Mouse (Mus musculus): Measurements from ENCODE around the gene Mgat5.

The Mgat5 gene

DNA sequence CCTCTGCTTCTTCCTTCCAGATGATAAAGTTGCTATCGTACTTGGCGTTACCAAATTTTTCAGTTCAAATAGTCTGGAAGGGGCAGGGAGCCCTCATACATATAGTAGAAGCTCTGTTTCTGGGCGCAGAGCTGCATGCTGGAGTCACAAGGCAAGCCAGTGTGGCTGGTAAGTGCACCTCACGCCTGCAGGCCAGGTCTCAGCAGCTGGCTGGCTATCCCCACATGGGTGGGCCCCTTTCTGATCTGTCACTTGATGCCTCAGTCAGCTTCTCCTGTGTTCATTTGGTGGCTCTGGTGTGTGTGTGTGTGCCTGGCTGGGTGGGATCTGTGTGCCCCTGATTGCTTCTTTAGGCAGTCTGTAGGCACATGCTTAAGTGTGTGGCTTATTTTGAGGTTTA is 12.8 kb downstream of the Mgat5 start:
- no peak for DNase-seq (ENCODE audit: low spot score in 2 of 2)

DNA sequence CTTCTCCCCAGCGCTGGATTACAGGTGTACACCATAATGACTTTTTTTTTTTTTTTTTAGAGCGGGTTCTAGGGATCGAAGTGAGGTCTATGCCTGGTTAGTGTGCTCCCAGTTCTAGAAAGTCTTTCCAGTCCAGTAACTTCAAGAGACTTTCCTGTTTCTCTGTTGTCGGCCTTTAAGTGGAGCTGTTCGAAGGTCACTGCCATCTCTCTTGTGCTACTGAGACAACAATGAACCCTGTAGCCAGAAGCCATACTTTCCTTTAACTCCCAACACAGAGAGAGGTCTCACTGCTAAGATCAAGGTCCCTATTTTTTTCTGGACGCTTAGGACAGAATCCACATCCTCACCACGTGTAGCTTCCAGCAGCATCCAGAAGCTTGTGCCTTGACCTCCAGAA is 13.4 kb downstream of the Mgat5 start:
- DNase-seq (ENCODE audit: low spot score in 2 of 2): no peak

- no peak for DNase-seq (ENCODE audit: low spot score in 2 of 2)
Observed at GRCm38 (mm10) chr1:127219161-127219560, 14.3 kb downstream of the Mgat5 start.

- no peak for DNase-seq (ENCODE audit: low spot score in 2 of 2)
Observed at GRCm38 (mm10) chr1:127219621-127220020, 14.8 kb downstream of the Mgat5 start.

GRCm38 (mm10) chr1:127221998-127222736 is 17.4 kb downstream of the Mgat5 start:
- DNase-seq (ENCODE audit: low spot score in 2 of 2): no peak

- DNase-seq (ENCODE audit: low spot score in 2 of 2): no peak
Observed at GRCm38 (mm10) chr1:127225060-127225459, 20.2 kb downstream of the Mgat5 start.

GRCm38 (mm10) chr1:127229011-127229410 is 24.2 kb downstream of the Mgat5 start:
- no peak for DNase-seq (ENCODE audit: low spot score in 2 of 2)

GRCm38 (mm10) chr1:127230468-127230867 is 25.7 kb downstream of the Mgat5 start:
- DNase-seq (ENCODE audit: low spot score in 2 of 2): no peak

DNA sequence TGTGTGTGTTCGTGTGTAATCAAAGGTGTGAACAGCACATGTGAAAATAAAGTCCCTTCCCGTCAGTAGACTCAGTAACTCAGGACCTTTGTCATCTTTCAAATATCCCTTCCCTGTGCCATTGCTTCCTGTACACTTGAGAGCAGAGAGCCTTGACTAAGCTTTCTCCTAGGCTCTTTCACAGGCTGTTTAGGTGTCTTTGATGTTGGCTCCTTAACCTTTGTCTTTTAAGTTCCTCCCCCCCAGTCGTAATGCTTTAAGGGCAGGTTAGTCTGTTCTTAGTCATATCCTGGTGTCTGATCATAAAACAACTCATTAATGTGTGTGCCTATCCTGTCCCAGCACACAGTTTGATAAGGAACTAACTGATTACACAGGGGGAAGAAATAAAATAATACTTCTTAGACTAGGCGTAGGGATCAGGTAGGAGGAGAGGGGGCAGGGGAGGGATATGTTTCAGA is 28.4 kb downstream of the Mgat5 start:
- DNase-seq (ENCODE audit: low spot score in 2 of 2): no peak

- no peak for DNase-seq (ENCODE audit: low spot score in 2 of 2)
Observed at GRCm38 (mm10) chr1:127235157-127235556, 30.3 kb downstream of the Mgat5 start.

- DNase-seq (ENCODE audit: low spot score in 2 of 2): no peak
Observed at GRCm38 (mm10) chr1:127236396-127236795, 31.6 kb downstream of the Mgat5 start.

GRCm38 (mm10) chr1:127238871-127239314 is 34.1 kb downstream of the Mgat5 start:
- no peak for DNase-seq (ENCODE audit: low spot score in 2 of 2)

GRCm38 (mm10) chr1:127239914-127240313 is 35.1 kb downstream of the Mgat5 start:
- no peak for DNase-seq (ENCODE audit: low spot score in 2 of 2)

DNA sequence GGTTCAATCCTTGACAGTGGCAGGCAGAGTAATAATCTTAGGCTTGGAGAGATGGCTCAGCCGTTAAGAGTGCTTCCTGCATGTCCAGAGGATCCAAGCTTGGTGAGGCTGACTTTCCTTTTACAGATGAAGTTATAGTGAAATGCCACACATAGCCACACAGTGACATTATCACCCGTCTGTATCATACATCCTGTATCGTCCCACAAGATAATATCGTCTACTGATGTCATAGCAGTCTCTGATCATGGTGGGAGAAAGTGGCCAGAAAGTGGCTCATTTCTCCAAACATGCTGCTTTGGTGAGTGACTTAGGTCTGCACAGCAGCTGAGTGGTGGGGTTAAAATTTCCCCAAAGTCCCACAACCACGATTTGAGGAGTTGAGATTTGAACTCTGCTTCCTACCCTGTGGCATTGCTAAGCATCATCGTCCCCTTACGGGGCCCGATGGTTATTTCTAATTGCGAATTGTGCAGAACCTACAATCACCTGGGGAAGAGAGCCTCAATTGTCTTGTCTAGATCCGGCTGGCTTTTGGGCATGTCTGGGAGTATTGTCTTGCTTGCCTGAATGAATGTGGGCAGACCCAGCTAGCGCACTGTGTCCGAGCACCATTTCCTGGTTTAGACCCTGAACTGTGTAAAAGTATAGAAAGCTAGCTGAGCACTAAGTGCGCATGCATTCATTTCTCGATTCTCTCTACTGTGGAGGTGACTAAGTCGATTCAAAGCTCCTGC is 37.5 kb downstream of the Mgat5 start:
- DNase-seq (ENCODE audit: low spot score in 2 of 2): no peak

GRCm38 (mm10) chr1:127242888-127243588 is 38.2 kb downstream of the Mgat5 start:
- no peak for DNase-seq (ENCODE audit: low spot score in 2 of 2)

DNA sequence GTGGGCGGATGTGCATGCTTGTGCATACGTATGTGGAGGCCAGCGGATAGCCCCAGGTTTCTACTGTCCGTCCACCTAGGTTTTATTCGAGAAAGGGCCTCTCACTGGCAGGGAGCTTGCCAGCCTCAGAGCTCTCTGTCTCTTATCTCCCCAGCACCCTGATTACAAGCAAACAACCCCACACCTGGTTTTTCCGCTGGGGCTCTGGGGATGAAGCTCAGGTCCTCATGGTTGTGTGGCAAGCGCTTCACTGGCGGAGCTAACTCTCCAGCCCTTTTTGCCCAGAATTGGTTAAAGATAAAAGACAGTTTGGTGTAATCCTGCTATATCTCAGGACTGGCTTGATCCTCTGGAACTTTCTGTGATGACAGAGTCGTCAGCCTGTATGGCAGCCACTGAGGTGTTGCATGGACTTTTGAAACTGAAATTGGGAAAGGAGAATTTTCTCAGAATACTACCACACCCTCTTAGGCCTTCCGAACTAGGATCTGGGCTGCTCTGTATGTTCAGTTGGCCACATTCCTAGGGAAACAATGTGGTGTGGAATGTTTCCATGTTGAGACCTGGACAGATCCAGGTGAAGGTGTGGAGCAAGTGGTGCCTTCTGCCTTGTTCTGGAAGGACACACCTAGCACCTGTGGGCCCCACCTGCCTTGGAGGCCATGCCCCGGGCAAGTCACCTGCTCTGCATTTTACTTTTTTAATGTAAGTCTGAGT is 39.4 kb downstream of the Mgat5 start:
- no peak for DNase-seq (ENCODE audit: low spot score in 2 of 2)

DNA sequence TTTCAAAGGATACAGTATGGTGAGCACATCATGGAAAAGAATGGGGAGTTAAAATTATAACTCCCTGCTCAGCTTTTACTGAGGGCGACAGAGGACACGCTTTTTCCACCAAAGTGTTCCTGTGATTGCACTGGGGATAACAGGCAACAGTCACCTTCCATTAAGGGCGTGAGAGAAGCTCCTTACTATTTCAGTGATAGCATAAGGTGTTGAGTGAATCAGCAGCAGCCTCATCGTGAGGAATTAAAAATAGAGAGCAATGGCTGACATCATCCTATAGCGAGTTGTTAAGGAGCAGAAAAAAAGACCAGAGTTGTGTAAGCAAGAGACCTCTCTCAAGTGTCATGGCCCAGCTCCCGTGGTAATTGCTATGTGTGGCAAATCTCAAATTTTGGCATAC is 41.3 kb downstream of the Mgat5 start:
- peak; percentile 16 to 59 for DNase-seq (ENCODE audit: low spot score in 2 of 2)

- no peak for DNase-seq (ENCODE audit: low spot score in 2 of 2)
Observed at GRCm38 (mm10) chr1:127248433-127248832, 43.6 kb downstream of the Mgat5 start.

- DNase-seq (ENCODE audit: low spot score in 2 of 2): no peak
Observed at GRCm38 (mm10) chr1:127249621-127250020, 44.8 kb downstream of the Mgat5 start.

- DNase-seq (ENCODE audit: low spot score in 2 of 2): no peak
Observed at GRCm38 (mm10) chr1:127250313-127250712, 45.5 kb downstream of the Mgat5 start.

- DNase-seq (ENCODE audit: low spot score in 2 of 2): peak in 1 of 2 experiments; percentile 27
Observed at GRCm38 (mm10) chr1:127251751-127252150, 46.9 kb downstream of the Mgat5 start.

GRCm38 (mm10) chr1:127257005-127257404 is 52.2 kb downstream of the Mgat5 start:
- DNase-seq (ENCODE audit: low spot score in 2 of 2): no peak

All from right cerebral cortex, postnatal 36 days (tissue).